Mouse (Mus musculus) mesoderm, embryonic 11.5 days (tissue): ENCODE results near the gene Dand5.

Experiments
- DNase-seq: peaks from one replicate; pipeline ENCODE4 v3.0.0-alpha.2; 2012; ENCODE audit warnings: low read depth, low spot score

The Dand5 gene

GRCm38 (mm10) chr8:84784681-84785505, 37.7 kb downstream of the Dand5 start:
- DNase-seq = no peak

DNA sequence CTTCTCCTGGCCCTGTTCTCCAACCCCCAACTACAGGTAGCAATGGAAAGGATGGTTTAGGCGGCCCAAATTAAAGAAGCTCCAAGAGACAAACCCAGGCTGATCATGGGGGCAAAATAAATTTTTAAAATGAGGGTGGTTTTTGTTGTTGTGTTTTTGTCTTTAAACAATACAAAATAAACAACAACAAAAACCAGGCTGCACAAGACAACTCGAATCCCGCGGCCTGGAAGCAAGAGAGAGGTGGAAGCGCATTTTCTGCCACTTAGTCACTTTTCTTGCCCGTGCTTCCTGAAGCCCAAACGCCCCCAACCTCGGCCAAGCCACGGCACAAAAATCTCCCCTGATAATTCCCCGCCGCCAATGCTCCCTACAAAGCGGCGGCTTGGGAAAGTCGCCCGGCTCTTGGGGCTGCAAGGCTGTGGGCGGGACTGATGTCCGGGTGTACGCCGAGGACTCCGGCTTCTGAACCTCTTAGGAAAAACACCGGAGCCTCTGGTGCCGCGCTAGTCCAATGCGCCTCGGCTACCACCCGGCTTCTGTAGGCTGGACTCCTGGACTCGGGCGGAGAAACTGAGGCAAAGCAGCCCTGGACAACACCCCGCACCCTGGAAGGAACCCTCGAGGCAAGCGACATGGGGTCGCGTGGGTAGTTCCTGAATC, 38.6 kb downstream of the Dand5 start:
- no peak for DNase-seq

- no peak for DNase-seq
These were observed 39.3 kb downstream of the Dand5 start for GRCm38 (mm10) chr8:84783198-84783918.

GRCm38 (mm10) chr8:84782680-84783079, 39.9 kb downstream of the Dand5 start:
- no peak for DNase-seq

- DNase-seq = no peak
These were observed 40.7 kb downstream of the Dand5 start for GRCm38 (mm10) chr8:84781686-84782505.

DNA sequence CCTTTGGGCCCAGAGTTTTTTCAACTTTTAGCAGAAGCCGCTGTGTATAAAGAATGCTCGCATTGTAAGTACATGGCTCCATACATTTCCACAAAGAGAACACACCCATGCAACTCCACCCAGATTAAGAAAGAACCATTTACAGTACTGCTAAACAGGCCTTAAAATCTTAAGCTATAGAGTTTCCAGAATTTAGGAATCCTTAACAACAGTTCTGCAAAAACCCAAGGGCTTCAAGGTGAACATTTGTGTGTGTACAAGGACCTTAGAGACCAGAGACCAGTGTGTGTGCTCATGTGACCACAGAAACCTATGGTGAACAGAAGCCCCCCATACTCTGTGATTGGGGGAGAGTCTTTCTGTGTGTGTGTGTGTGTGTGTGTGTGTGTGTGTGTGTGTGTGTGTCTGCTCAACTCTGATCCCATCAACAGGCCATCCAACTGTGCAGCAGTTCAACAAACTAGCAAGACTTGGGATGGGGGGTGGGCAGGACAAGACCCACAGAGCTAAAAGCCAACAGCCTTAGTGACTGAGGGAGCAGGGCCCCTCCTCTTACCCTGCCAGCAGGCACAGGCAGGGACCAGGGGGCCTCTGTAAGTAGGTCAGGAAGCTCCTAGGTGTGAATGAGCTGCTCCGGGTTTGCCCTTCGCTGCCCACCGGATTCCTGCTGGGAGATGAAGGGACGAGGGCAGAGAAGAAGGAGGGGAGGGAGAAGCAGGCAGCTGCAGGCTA, 41.5 kb downstream of the Dand5 start:
- no peak for DNase-seq

DNA sequence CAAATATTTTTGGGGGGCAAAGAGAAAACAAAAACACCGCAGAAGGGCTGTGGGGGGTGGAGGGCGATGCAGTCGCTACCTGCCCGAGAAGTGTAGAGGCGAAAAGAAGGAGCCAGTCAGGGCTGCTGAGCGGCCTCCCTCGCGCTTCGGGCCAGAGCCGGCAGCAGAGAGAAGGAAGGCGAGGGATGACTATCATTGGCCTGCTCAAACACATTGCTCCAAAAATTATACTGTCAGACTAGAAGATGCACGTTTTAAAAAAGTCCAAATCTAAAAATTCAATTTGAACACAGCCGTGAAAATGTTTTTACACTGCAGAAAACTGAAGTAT, 42.4 kb downstream of the Dand5 start:
- no peak for DNase-seq

GRCm38 (mm10) chr8:84779519-84780224, 43.0 kb downstream of the Dand5 start:
- DNase-seq = no peak

DNA sequence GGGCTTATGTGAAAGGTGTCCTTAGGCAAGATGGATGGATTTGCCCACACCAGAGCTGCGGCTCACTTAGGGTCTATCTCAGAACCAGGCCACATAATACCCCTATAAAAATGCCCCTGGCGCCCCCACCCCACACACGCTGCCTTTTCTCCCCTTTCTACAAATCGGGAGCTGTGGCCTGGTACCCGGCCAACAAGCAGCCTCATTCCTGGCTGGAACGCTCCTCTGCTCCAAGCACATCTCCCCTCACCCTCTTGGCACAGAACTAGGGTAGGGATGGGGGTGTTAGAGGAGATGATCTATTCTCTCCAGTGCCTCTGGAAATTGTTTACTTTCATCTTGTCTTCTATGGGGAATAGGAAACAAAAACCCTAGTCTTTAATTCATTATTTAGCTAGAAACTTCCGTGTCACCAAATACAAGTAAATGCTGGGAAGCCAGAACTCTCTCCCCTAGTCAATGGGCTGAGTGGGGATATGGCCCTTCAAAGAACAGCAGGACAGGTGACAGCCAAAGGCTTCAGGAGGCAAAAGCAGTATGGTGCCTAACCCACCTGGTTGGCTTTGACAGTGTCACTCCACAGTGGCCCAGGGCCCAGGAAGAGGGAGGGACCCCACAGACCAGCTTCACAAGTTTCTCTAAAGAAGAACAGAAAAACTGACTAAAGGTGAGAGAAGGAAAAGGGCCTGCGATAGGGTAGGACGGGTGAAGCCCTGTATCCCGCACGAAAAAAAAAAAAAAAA, 43.8 kb downstream of the Dand5 start:
- DNase-seq = no peak

- DNase-seq = no peak
These were observed 44.6 kb downstream of the Dand5 start for GRCm38 (mm10) chr8:84777899-84778637.

DNA sequence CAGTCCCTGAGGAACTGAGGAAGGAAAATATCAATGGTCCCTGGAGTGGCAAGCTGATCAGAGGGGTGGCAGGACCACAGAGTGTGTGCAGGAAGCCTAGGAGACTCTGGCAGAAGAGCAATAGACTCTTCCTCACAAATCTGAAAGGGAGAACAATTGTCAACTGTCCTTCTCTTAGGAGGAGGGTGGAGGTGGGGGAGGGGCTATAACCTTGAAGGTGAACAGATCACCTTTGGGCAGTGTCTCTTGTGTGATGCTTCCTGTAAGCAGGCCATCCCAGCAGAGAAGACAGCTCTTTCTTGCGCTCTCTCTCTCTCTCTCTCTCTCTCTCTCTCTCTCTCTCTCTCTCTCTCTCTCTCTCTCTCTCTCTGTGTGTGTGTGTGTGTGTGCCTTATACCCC, 46.1 kb downstream of the Dand5 start:
- DNase-seq = no peak

GRCm38 (mm10) chr8:84775621-84776113, 47.0 kb downstream of the Dand5 start:
- DNase-seq = no peak

- DNase-seq = no peak
These were observed 47.5 kb downstream of the Dand5 start for GRCm38 (mm10) chr8:84775105-84775591.

DNA sequence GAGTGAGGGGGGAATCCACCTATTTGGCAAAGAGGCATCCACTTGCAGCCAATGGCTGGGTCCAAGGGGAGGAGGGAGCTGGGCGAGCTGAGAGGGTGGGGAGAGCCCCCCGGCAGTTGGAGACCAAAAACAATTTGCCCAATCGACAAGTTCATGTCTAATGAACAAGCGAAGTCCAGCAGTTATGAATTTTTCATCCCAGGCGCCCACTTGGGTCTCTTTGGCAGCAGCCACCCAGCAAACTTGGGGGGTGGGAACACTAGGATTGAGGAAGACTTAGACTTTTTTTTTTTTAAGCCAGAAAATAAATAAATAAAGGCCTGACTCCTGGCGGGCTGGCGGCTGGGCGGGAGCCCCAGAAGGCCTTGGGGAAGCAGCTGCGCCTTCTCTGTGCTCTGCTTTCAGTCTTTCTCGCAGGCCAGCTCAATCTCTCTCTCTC, 48.1 kb downstream of the Dand5 start:
- DNase-seq = no peak

GRCm38 (mm10) chr8:84773833-84774232, 48.8 kb downstream of the Dand5 start:
- no peak for DNase-seq

DNA sequence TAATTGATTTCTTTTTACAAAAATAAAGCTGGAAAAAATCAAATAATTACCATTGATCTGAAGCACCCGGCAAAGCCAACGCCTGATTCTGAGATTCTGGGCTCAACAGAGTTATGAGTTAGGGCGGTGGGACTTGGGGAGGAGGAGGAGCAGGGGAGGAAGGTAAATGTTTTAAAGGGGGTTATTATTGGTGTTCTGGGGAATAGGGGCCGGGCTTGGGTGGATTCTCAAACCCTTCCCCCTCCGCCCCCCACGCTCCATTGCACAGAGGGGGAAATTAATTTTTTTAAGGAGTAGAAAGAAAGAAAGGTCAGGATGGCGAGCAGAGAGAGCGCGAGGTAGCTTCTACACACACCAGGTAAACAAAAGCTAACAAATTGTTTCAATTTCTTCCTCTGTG, 49.3 kb downstream of the Dand5 start:
- DNase-seq = no peak

GRCm38 (mm10) chr8:84772628-84773027, 50.0 kb downstream of the Dand5 start:
- no peak for DNase-seq

GRCm38 (mm10) chr8:84771941-84772378, 50.7 kb downstream of the Dand5 start:
- no peak for DNase-seq
